Mouse (Mus musculus): ENCODE results near the gene Fam171b. TPM values are rescaled to one million over a fixed set of nuclear protein-coding genes. Genes with fewer than 3 reads are reported as not detected.

Gene Fam171b
- polyA plus RNA-seq, 1 experiment: 0.41 TPM

- H3K4me1 ChIP-seq (ENCODE audit: control insufficient read depth, insufficient read depth, low read length): no peaks in the 10 kb centered on the region
- no peak overlapping the region for H3K4me3 ChIP-seq (replicated peaks; ENCODE audit: extremely low read depth, low read depth, low read length)
- 64% methylated on average over 6 of the region's 6 CpGs for WGBS
- no peak for TF ChIP-seq POLR2A (IDR thresholded peaks at IDR 0.05; ENCODE audit: borderline replicate concordance, extremely low read depth, low read depth, low read length)
- TF ChIP-seq CTCF (IDR thresholded peaks at IDR 0.05; ENCODE audit: insufficient read depth, low read length): no peak
- DNase-seq: no peak
Measured at GRCm38 (mm10) chr2:83883850-83884420, 71.5 kb downstream of the Fam171b start.

- Histone ChIP-seq H3K4me1 (ENCODE audit: control insufficient read depth, insufficient read depth, low read length) (no peaks in the 10 kb centered on the region), H3K4me3 (replicated peaks; ENCODE audit: extremely low read depth, low read depth, low read length) (no peak overlapping the region)
- WGBS: 95% methylated on average over 2 of the region's 2 CpGs
- DNase-seq: no peak
- TF ChIP-seq CTCF (IDR thresholded peaks at IDR 0.05; ENCODE audit: insufficient read depth, low read length) (no peak), POLR2A (IDR thresholded peaks at IDR 0.05; ENCODE audit: borderline replicate concordance, extremely low read depth, low read depth, low read length) (no peak)
Measured at GRCm38 (mm10) chr2:83893701-83894100, 81.3 kb downstream of the Fam171b start.

GRCm38 (mm10) chr2:83901896-83902540 lies 89.6 kb downstream of the Fam171b start:
- no peak for TF ChIP-seq CTCF (IDR thresholded peaks at IDR 0.05; ENCODE audit: insufficient read depth, low read length)
- no peak for TF ChIP-seq POLR2A (IDR thresholded peaks at IDR 0.05; ENCODE audit: borderline replicate concordance, extremely low read depth, low read depth, low read length)
- 63% methylated on average over 2 of the region's 2 CpGs for WGBS
- Histone ChIP-seq H3K4me1 (ENCODE audit: control insufficient read depth, insufficient read depth, low read length) (no peaks in the 10 kb centered on the region), H3K4me3 (replicated peaks; ENCODE audit: extremely low read depth, low read depth, low read length) (no peak overlapping the region)
- DNase-seq: no peak

GRCm38 (mm10) chr2:83929478-83930088 lies 117.1 kb downstream of the Fam171b start:
- TF ChIP-seq CTCF (IDR thresholded peaks at IDR 0.05; ENCODE audit: insufficient read depth, low read length): no peak
- no peak for TF ChIP-seq POLR2A (IDR thresholded peaks at IDR 0.05; ENCODE audit: borderline replicate concordance, extremely low read depth, low read depth, low read length)
- WGBS: 40% methylated on average over 2 of the region's 2 CpGs
- no peak for DNase-seq
- Histone ChIP-seq H3K4me1 (ENCODE audit: control insufficient read depth, insufficient read depth, low read length) (no peaks in the 10 kb centered on the region), H3K4me3 (replicated peaks; ENCODE audit: extremely low read depth, low read depth, low read length) (no peak overlapping the region)

Other genes starting within 250 kb of the Fam171b start
- 9.9 and 14.7 TPM in 2 replicates for gene Zc3h15, start 168.2 kb upstream of the Fam171b start, polyA plus RNA-seq (2012; rRNA removed)
- 37.6 and 78.5 TPM in 2 replicates for gene Itgav, start 88.2 kb upstream of the Fam171b start, polyA plus RNA-seq (2012; rRNA removed)
- not detected in 2 replicates for gene Zswim2, start 128.6 kb downstream of the Fam171b start, polyA plus RNA-seq (2012; rRNA removed)
- gene Gm13698, start 143.1 kb downstream of the Fam171b start, polyA plus RNA-seq (2012; rRNA removed): not detected in 2 replicates
- not detected in 2 replicates for gene Gm13693, start 148.9 kb downstream of the Fam171b start, polyA plus RNA-seq (2012; rRNA removed)
- not detected in 2 replicates for gene Gm13695, start 154.7 kb downstream of the Fam171b start, polyA plus RNA-seq (2012; rRNA removed)
- gene Gm13696, start 160.5 kb downstream of the Fam171b start, polyA plus RNA-seq (2012; rRNA removed): not detected in 2 replicates
- not detected in 2 replicates for gene Gm13694, start 166.3 kb downstream of the Fam171b start, polyA plus RNA-seq (2012; rRNA removed)
- gene Gm13697, start 172.1 kb downstream of the Fam171b start, polyA plus RNA-seq (2012; rRNA removed): not detected in 2 replicates
- gene Gm13691, start 177.9 kb downstream of the Fam171b start, polyA plus RNA-seq (2012; rRNA removed): not detected in 2 replicates

All from lung, adult 2 months (tissue).